In the genomic region with DNA sequence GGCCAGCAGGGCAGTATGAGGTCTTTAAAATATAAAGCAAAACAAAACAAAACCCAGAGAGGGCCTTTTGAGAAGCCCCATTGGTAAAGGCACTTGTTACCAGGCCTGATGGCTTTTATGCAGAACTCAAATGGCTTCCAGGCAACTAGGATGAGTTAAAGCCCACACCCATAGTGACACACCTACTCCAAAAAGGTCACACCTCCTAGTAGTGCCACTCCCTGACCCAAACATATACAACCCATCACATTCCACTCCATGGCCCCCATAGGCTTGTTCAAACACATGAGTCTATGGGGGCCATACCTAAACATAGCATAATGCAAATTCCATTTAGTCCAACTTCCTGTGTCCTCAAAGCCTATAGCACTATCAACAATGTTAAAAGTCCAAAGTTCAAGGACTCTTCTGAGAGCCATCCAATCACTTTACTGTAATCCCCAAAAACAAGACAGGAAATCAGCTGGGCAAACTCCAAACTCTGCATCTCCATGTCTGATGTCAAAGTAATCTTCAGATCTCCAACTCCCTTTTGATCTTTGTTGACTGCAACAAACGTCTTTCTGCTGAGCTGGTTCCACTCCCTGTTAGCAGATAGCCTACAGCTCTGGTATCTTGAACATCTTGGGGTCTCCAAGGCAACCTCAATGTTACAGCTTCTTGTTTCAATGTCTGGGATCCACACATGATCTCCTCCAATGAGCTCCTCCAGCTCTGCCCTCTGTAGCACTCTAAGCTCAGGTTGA, we compare ENCODE assay signal across 13 mouse cellular contexts.
"Had no signal": no experiment of that assay in that cellular context is flagged by ENCODE, and none has a peak within 500 bp of the region (broad histone marks: within the 10 kb centered on the region; RNA-seq: fewer than 3 reads in every experiment).

No protein-coding gene starts in this region.

- H3K9ac ChIP-seq: kidney, embryonic 15.5 days; limb, embryonic 15.5 days; midbrain, embryonic 15.5 days; neural tube, embryonic 13.5 days had no signal

- ATAC-seq: lung, postnatal 0 days; midbrain, embryonic 15.5 days had no signal

- H3K36me3 ChIP-seq: kidney, embryonic 15.5 days; limb, embryonic 15.5 days; midbrain, embryonic 15.5 days; neural tube, embryonic 13.5 days had no signal

- H3K4me2 ChIP-seq: kidney, embryonic 15.5 days; limb, embryonic 15.5 days; midbrain, embryonic 11.5 days; midbrain, embryonic 15.5 days; neural tube, embryonic 13.5 days had no signal

- H3K9me3 ChIP-seq: kidney, embryonic 15.5 days; limb, embryonic 15.5 days; megakaryocyte, embryonic 14.5 days; midbrain, embryonic 15.5 days; neural tube, embryonic 13.5 days had no signal

- H3K27ac ChIP-seq: kidney, embryonic 15.5 days; left cerebral cortex, adult 2 months; limb, embryonic 15.5 days; midbrain, embryonic 15.5 days; neural tube, embryonic 13.5 days had no signal

- H3K27me3 ChIP-seq: kidney, embryonic 15.5 days; limb, embryonic 15.5 days; megakaryocyte, embryonic 14.5 days; midbrain, embryonic 15.5 days; neural tube, embryonic 13.5 days had no signal

- H3K4me3 ChIP-seq: kidney, embryonic 15.5 days; left cerebral cortex, adult 2 months; limb, embryonic 15.5 days; megakaryocyte, embryonic 14.5 days; midbrain, embryonic 15.5 days; neural tube, embryonic 13.5 days had no signal

- DNase-seq: kidney, adult 2 months; kidney, postnatal 14 days; lung, adult 2 months; lung, postnatal 4 days; retina, postnatal 1 day had no signal

- H3K4me1 ChIP-seq: limb, embryonic 15.5 days; midbrain, embryonic 15.5 days; neural tube, embryonic 13.5 days had no signal
